Mouse (Mus musculus): ENCODE results near the gene Ppwd1.

DNA sequence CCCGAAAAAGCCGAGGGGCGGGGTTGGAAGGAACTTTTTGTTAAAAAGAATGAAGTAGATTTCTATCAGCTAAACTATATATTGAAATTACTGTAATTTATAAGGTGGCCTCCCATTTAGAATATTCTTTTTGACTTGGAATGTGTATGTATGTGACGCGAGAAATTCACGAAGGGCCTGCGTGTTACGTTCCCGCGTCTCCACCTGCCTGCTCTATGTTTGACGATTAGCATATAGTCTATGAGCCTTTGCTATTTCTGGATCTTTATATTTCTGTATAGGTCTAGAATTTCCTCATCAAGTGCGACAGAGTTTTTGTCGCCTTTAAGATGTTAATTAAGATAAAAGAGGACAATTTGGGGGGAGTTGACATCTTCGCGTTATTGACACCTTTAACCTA is 538 bp upstream of the Ppwd1 start:
- TF ChIP-seq ZNF384 (IDR thresholded peaks at IDR 0.05; ENCODE audit: low read depth, low read length) (no peak), MAFK (IDR thresholded peaks at IDR 0.05; ENCODE audit: insufficient read depth, low read depth, low read length) (no peak), CHD2 (IDR thresholded peaks at IDR 0.05; ENCODE audit: low read depth, low read length) (no peak), HCFC1 (IDR thresholded peaks at IDR 0.05; ENCODE audit: borderline replicate concordance, insufficient read depth, low read length) (no peak)
